Mouse (Mus musculus): ENCODE measurements around the gene Usp2. TPM values are rescaled to one million over a fixed set of nuclear protein-coding genes. Genes with fewer than 3 reads are reported as not detected.

Gene Usp2
- total RNA-seq, 4 experiments from 2014 or later = 222 to 251 (median 237) TPM

DNA sequence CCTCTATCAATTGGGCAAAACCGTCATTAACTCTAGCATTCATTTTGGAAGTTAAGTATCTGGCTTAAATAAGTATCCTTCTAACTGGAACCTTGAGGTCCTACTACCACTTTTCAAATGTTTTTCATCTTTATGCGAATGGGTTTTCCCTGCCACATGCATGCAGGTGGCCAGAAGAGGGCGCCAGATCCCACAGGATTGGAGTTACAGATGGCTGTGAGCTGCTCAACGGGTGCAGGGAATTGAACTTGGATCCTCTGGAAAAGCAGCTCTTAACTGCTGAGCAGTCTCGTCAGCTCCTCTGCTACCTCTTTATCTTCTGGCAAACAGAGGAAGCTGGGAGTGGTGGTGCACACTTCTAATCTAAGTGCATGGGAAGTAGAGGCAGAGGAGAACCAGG is 52.2 kb downstream of the Usp2 start:
- no peak for DNase-seq (ENCODE audit: low spot score in 2 of 2)

DNA sequence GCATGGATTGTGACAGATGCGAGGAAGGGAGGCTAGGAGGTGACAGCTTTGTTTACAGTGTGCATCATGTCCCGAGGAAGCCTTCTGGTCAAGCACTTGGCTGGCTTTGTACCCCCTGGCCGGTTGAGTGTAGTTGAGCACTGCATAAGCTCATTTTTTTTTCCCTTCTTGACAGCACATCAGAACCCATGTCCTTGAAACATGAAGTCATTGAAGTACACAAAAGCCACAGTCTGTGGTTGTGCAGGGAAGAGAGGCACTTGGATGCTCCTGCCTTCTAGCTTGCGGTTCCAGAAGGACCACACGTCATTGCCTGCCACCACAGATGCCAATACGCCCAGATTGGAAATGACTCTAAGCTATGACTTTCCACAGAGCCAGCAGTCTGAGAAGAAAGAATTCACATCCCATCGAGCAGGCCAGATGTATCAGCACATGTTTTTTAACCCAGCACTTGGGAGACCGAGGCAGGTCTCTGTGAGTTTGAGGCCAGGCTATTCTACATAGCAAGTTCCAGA is 53.2 kb downstream of the Usp2 start:
- DNase-seq (ENCODE audit: low spot score in 2 of 2) = no peak

DNA sequence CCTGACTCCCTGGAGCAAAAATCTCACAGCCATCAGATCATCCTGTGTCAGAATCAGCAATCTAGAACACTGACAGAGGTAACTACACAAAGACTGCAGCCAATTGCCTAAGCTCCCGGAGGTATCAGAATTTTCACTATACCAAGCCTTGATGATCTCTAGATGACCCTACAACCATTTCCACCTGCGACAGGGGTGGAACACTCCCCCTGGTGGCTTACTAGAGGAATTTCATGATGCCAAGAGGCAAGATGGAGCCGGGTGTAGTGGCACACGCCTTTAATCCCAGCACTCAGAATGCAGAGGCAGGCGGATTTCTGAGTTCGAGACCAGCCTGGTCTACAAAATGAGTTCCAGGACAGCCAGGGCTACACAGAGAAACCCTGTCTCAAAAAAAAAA is 57.5 kb downstream of the Usp2 start:
- DNase-seq (ENCODE audit: low spot score in 2 of 2) = no peak

DNA sequence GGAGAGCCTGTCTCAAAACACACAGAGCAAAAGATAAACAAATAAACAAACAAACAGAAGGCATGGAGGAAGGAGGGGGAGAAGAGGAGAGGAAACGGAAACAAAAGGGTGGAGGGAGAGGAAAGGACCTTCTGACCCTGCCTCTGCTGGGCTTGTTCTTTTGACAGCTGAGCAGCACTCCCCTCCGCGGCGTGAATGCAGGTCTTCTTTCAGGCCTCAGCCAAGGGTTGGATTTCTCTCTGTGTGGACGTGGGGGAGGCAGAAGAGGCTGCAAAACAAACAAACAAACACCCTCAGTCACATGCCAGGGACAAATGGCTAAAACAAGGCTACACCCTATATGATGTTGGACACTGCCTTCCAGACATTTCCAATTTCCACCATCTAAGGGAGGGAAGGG is 58.2 kb downstream of the Usp2 start:
- no peak for DNase-seq (ENCODE audit: low spot score in 2 of 2)

DNA sequence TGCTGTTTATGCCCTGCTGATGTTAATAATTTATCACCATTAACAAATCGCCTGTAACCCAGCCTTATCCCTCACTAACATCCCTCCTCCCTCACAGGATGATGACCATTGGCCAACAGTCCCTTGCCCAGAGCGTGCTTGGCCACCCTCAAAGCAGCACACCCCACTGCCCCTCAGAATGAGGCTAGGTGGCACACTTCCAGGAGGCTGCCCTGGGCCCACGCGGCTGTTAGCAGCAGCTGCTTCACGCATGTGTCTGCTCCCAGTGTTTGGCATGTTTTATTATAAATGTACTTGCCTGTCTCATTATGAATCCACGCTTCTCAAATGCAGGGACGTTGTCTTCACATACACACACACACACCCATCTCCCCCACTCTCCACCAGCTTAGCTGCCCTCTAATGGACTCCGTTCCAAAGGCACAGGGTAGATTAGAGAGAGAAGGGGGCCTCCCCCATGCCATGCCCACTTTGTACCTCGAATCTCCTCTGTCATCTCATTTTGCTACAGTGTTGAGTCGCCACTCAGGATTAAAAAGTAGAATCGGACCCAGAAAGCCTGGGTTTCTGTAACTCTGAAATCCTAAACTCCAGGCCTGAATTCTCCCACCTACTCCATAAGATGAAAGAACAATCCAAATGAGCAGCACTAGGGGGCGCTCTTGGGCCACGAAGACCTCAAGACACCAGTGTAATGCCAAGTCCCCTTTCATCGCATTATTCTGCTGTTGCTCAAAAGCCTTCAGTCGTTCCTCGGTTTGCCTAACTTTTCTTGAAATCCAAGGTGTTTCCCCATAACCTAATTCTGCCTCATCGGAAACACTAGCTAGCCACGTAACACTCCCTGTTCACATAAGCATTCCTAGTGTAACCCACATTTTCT is 59.0 kb downstream of the Usp2 start:
- DNase-seq (ENCODE audit: low spot score in 2 of 2) = peak; percentile 79 to 81

DNA sequence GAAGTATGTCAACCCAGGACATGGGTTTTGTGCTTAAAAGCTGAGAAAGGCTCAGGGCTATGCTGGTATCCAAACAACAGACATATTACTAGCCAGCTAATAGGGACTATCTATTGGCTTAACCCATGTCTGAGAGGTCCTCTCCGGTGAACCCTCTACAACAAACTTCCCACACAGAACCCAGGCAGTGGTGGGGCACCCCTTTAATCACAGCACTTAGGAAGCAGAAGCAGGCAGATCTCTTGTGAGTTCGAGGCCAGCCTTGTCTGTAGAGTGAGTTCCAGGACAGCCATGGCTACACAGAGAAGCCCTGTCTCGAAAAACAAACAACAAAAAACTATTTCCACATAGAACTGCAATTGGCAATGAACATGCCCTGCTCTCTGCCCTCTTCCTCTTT is 59.9 kb downstream of the Usp2 start:
- DNase-seq (ENCODE audit: low spot score in 2 of 2) = no peak

DNA sequence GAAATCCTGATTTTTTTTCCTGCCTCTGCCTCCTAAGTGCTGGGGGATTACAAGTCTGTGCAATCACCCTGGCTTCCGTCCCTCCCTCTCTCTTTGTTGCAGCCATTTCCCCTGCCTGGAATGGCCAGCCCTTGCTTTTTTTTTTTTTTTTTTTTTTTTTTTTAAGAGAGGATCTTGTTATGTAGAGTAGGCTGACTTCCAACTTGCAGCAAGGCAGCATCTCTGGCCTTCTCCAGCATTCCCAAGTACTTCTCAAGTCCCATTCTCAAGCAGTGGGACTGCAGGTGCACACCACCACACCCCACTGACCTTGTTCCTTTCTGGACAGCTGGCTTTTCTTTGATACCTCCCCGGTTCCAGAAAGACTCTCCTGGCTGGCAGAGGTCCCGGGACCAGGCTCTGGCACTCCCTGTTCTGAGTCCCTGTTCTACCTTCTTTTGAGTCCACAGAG is 60.6 kb downstream of the Usp2 start:
- no peak for DNase-seq (ENCODE audit: low spot score in 2 of 2)

DNA sequence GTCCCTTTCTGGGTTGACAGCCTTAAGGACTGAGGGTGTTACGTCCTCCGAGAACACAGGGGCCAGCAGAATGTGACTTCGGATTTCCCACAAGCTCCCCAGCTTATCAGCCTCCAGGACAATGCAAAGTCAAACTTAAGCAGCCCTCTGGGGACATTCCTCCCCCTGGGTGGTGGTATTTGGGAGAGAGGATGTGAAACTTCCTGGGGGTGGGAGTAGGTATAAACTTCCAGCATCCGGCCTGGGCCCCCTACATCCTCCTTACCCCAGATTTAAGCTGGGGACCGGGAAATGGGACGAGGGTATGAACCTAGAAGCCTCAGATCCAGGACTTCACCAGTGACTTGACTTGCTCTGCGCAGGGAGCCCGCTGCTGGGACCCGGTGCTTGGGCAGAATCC is 62.8 kb downstream of the Usp2 start:
- no peak for DNase-seq (ENCODE audit: low spot score in 2 of 2)

DNA sequence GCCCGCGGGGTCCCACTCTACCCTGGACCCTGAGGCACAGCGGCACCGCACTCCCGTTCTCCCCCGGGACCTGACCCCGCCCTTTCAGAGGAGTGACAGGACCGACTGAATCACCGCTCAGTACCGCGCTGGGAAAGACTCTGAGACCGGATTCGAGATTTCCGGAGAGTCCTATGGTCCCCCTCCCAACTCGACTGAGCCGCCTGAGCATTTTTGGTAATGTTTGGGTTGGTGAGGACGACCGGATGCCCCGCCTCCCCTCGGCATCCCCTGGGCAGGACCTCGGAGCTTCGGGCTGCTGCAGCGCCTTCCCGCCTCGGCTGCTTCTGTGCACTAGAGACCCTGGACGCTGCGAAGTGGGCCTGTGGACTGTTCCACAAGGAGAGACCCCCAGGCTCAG is 63.2 kb downstream of the Usp2 start:
- DNase-seq (ENCODE audit: low spot score in 2 of 2) = peak; percentile 54 to 60

DNA sequence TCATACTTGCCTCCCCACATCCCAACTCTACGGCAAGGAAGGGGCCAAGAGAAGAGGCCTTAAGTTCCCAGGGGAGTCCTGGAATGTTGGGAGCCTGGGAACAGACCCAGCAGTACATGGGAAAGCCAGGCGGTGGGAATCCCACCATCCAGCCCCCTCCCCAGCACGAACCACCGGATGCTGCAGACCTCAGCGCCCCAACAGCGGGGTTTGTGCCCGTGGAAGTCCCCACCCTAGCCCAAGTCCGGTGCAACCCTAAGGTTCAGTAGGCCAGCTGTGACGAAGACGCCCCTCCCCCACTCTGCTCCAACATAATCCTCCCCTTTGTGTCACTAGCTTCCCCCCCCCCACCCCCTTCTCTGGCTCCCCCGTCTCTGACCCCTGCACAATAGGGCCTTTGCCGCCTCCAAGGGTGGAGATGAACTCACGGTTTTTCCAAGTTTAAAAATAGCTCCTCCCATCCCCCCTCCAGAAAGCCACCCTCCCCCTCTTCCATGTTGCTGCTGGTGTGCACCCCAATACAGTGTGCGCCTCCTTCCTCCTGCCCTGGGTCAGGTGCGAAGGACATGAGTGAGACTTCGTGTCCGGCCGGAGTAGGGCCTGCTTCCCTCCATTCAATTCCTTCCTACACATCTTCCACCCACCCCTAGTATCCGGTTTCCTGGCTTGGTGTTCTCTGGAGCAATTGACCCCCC is 63.9 kb downstream of the Usp2 start:
- peak in 1 of 2 experiments; percentile 27 for DNase-seq (ENCODE audit: low spot score in 2 of 2)

DNA sequence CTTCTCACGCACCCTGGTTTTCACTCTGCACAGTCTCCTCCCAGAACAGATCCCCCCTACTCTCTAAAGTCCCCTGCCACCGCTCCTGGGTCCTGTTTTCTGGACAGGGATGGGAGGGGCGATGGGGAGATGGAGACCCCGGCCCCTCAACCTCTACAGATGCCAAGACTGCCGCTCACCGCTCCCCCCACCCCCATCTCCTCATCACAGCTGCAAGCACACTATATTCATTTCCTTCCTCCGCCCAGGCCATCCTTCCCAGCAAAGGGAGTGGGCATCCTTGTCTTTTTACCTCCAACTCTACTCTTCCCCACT is 64.4 kb downstream of the Usp2 start:
- no peak for DNase-seq (ENCODE audit: low spot score in 2 of 2)

DNA sequence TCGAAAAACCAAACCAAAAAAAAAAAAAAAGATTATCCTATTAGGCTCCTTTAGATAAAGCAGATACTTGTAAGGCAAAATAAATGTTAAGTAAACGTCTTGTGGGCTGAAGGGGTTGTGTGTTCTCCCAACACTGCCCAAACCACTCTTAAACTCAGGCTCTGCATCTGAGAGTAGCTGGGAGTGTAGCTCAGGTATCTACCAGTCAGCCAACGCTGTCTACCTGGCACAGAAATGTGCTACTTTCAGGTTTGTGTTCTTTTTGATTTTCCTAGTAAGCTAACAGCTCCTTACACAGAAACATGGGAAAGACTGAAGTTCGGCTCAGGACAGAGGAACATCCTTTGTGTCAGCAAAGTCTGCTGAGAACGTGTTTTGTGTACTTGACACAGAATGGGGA is 65.4 kb downstream of the Usp2 start:
- no peak for DNase-seq (ENCODE audit: low spot score in 2 of 2)

DNA sequence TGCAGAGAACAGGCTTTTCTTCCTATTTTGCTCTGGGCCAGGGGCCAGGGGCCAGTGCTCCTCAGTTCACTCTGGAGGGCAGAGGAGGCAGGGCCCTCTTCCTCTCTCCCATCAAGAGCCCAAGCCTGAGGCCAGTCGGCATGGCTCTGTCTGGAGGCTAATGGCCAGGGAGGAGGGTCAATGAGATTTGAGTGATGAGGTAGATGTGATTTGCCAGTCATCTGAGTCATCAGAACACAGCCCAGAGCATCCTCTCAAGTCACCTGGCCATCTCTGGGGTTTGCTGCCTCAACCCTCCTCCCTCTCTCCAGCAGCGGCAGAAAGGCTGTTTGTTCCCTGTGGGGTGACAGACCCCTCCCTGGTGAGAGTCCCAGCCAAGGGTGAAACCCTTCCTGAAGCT is 66.5 kb downstream of the Usp2 start:
- DNase-seq (ENCODE audit: low spot score in 2 of 2) = no peak

DNA sequence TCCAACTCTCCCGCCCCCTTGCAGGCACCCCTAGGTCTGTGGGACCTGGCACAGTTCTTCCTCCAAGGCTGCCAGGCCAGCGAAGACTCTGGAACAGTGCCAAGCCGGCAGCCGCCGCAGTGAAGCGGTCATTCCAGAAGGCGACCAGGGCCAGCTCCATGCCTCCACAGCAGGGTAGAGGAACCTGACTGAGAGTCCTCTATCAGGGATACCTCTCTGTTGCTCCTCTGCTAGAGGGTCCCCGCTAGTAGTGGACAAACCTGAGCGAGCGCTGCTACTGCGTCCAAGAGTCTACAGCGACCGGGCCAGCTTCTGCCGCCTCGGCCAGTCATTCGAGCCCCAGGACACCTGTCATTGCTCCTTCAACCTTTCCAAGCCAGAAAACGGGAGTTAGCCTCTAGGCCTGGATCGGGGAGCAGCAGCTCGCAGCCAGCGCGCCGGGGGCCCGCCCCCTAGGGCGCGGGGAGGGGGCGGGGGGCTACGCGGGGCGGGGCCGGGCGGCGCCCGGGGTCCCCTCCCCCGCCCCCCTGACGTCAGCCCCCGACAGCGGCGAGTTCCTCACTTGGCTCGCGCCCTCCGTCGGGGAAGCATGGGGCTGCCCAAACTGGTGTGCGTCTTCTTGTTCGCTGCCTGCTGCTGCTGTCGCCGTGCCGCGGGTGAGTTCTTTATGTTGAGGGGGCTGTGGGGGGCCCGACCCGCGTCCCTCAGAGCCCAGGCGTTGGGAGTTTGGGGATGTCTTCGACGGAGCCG is 67.5 kb downstream of the Usp2 start, which contains the start of gene Mcam:
Gene Mcam, plus strand, starts transcription at position 369 of the 750 bp plus-strand sequence.
- DNase-seq (ENCODE audit: low spot score in 2 of 2) = peak; percentile 48 to 66

DNA sequence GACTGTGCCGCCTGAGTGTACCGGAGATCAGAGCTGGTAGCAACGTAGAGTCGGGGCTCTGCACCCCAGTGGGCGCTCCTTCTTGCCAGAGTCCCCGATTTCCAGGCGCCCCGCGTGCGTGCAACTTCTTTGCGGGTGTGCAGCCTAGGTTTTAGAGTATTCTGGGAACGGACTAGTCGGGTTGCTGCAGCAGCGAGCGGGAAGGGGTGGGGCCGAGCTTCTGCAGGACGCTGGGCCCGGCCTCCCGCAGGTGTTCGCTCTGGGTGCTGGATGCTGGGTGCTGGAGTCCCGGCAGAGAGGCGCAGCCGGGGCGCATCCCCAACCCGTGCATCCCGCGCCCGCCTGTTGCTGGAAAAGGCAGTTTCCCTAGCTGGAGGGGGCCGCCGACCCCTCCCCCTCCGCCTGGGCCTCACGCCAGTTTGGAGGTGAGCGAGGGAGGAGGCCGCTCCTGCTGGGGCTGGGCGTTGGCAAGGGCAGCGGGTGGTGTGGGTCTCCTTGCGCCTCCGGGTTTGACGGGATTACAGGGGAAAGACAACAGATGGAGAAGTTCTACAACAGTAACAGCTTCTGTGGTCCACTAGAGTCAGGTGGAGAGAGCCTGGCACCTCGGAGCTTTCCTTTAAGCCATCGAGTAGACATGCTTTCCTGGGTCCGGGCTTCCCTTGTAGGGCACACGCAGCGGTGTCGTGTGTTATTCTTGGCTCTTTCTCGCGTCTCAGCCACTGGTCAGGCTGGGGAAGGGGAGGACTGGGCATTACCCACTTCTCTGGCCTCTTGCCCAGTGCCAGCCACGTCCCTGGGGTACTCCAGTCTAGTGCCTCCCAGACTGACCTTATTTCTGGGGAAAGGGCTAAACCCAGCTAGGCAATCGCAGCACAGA is 68.3 kb downstream of the Usp2 start:
- DNase-seq (ENCODE audit: low spot score in 2 of 2) = peak in 1 of 2 experiments; percentile 27

DNA sequence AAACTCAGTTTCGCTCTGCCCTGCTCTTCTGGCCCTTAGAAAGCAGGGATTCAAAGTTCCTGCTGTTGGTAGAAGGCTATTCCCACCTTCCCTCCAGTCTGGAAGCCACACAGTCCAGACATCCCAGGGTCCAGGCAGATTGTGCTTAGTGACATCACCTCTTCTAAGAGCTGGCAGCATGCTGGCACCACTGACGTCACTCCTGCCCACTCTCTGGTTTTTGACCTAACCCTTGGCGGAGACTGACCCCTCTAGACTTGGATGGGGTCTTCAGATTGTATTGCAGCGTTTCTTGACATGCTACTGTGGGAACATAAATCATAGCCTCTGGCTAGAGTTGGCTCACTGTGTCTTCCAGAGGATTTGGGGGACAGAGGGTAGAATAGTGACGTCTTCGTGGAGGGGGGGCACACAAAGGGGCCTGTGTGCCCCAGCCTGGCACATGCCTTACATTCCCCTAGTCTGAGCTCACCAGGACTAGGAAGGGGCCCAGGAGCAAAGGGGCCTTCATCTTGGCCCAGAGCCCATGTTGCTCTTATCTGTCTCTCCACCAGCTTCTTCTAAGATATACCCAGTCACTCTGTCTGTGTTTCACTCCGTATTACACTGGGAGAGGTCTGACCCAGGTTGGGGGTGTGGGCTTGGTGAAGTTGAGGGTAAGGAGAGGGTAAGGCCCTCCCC is 69.0 kb downstream of the Usp2 start:
- DNase-seq (ENCODE audit: low spot score in 2 of 2) = no peak

DNA sequence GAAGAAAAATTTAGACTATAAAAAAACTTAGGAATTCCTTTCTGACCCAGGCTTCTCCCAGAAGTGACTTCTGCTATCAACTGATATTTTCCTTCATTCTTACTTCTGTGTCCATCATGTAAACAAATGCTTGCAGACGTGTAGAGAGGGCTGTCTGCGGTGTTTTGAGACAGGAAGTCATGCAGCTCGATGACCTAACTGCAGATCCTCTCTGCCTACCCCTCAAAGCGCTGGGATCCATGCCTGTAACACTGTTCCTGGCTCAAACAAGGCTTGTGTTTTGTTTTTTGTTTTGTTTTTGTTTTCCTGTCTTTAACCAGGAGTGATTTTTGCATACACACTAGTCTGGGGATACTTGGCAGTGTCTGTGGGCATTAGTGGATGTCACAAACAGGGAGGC is 71.0 kb downstream of the Usp2 start:
- DNase-seq (ENCODE audit: low spot score in 2 of 2) = no peak

DNA sequence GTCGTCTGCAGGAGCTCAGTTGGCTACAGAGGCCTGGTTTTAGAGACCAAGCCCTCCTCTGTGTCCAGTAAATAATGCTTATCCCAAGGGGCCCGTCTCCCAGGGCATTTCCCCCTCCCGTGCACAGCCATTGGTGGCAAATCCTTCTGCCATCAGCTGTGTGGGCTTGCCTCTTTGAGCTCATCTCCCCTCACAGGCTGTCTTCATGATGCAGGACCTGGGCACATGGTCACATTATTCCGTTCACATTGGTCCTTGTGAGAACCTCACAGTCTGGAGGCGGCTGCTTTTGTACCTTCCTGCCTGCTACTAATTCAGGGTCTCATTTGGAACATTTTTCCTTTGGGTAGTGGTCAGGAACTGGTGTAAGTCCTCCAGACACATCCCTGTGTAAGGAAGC is 75.1 kb downstream of the Usp2 start:
- no peak for DNase-seq (ENCODE audit: low spot score in 2 of 2)

DNA sequence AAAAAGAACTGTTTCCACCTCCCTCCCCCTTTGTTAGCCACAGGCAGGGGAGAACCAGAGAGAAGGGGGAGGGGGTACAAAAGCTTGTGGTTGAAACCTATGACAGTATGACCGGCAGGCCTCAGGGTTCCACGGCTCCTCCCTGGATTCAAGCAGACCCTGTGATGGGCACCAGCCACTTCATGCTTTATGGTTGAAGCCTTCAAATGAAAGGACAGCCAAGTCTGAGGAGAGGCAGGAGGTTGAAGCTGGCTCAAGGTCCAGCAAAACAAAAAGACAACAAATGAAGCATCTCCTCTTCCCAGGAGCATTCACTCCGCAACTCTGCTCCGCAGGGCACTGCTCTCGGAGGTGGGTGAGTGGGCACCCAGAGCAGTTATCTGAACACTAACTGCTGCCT is 76.6 kb downstream of the Usp2 start:
- DNase-seq (ENCODE audit: low spot score in 2 of 2) = no peak

DNA sequence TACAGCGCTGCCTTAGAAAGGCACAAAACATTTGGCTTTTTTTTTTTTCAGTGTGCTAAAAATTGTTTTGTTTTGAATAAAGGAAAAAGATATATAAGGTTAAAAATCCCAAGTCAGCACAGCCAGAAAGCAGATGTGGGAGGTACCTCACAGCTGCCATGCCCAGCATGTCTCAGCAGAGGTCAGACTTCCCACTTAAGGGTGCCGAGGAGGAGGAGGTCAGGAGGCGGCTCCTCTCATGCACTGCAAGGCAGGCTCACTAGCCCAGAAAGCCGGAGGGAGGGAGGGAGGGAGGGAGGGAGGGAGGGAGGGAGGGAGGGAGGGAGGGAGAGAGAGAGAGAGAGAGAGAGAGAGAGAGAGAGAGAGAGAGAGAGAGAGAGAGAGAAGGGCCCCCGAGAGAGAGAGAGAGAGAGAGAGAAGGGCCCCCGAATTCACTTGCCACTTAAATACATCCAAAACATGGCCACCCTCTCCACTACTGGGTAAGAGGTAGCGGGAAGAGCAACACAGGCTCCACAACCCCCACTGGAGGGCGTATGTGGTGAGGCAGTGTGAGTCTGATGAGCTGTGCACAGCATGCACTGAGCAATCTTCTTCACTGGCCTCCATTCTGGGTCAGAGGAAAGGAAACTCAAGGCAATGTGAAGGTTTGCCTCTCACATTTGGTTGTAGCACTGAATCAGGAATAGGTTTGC is 77.3 kb downstream of the Usp2 start:
- DNase-seq (ENCODE audit: low spot score in 2 of 2) = no peak
